Mouse (Mus musculus) liver, embryonic 13.5 days (tissue): ENCODE measurements at regions not wholly inside any gene's neighbourhood (a gene's known extent, or its start where the extent isn't known, plus 50 kb on each side); places are given as distances from the start of the nearest gene placed in this dataset.

Experiments used
- ATAC-seq: fragments of 200-750 bp; cut with Nextera tagmentation; 2 replicates; pipeline ENCODE4 v1.8.0; 2017; ENCODE audit warnings: low read depth, mild to moderate bottlenecking, moderate number of reproducible peaks, moderate library complexity
- DNase-seq: peaks from one replicate; pipeline ENCODE4 v3.0.0; 2022
- H3K27ac ChIP-seq: fragments of 300-500 bp; sonication (generic); 2 replicates; pipeline ENCODE4 v1.5.1; 2015; ENCODE audit warnings: moderate library complexity, mild to moderate bottlenecking, inconsistent platforms
- H3K27me3 ChIP-seq: fragments of 300-500 bp; sonication (generic); 2 replicates; pipeline ENCODE4 v1.6.1; 2015; ENCODE audit warnings: mild to moderate bottlenecking, inconsistent platforms
- H3K36me3 ChIP-seq: fragments of 300-500 bp; sonication (generic); 2 replicates; pipeline ENCODE4 v1.6.1; 2015; ENCODE audit warnings: mild to moderate bottlenecking, inconsistent platforms
- H3K4me1 ChIP-seq: fragments of 300-500 bp; sonication (generic); replicated peaks from 2 replicates; pipeline ENCODE4 v1.6.1; 2015; ENCODE audit warnings: inconsistent platforms
- H3K4me2 ChIP-seq: fragments of 300-500 bp; sonication (generic); 2 replicates; pipeline ENCODE4 v1.6.1; 2015; ENCODE audit warnings: inconsistent platforms, mild to moderate bottlenecking, moderate library complexity
- H3K4me3 ChIP-seq: fragments of 300-500 bp; sonication (generic); replicated peaks from 2 replicates; pipeline ENCODE4 v1.5.1; 2015; ENCODE audit warnings: mild to moderate bottlenecking, inconsistent platforms
- H3K9ac ChIP-seq: fragments of 300-500 bp; sonication (generic); 2 replicates; pipeline ENCODE4 v1.6.1; 2015; ENCODE audit warnings: mild to moderate bottlenecking, inconsistent platforms
- H3K9me3 ChIP-seq: fragments of 300-500 bp; sonication (generic); replicated peaks from 2 replicates; pipeline ENCODE4 v1.6.1; 2016; ENCODE audit warnings: inconsistent platforms
- WGBS: fragments of 180-500 bp; shearing (Covaris S2); methylation state at CpG from one replicate; pipeline ENCODE4 v1.1.7; 2015; ENCODE audit not compliant: insufficient replicate concordance; 5-methylcytosine and 5-hydroxymethylcytosine counted together

GRCm38 (mm10) chr1:183504103-183504841 is 86.3 kb downstream of the Hhipl2 start:
- ATAC-seq (no peak), DNase-seq (no peak)
- Histone ChIP-seq H3K4me3 (no peak overlapping the region), H3K9ac (no peak overlapping the region), H3K27ac (no peak overlapping the region), H3K36me3 (no peaks in the 10 kb centered on the region), H3K4me2 (no peak overlapping the region), H3K9me3 (no peaks in the 10 kb centered on the region), H3K27me3 (no peaks in the 10 kb centered on the region), H3K4me1 (no peaks in the 10 kb centered on the region)
- WGBS = 74% methylated on average over 14 of the region's 14 CpGs

GRCm38 (mm10) chr1:183507893-183508292 is 89.9 kb downstream of the Hhipl2 start:
- no peaks in the 10 kb centered on the region for H3K4me1 ChIP-seq
- DNase-seq = no peak
- H3K4me3 ChIP-seq = no peak overlapping the region
- H3K27ac ChIP-seq = no peak overlapping the region
- no peak overlapping the region for H3K4me2 ChIP-seq
- WGBS = 65% methylated on average over 2 of the region's 2 CpGs
- ATAC-seq = no peak
- H3K36me3 ChIP-seq = no peaks in the 10 kb centered on the region
- no peaks in the 10 kb centered on the region for H3K27me3 ChIP-seq
- H3K9me3 ChIP-seq = no peaks in the 10 kb centered on the region
- H3K9ac ChIP-seq = no peak overlapping the region

- Histone ChIP-seq H3K4me2 (no peak overlapping the region), H3K4me3 (no peak overlapping the region), H3K36me3 (no peaks in the 10 kb centered on the region), H3K27ac (no peak overlapping the region), H3K27me3 (no peaks in the 10 kb centered on the region), H3K9me3 (no peaks in the 10 kb centered on the region), H3K4me1 (no peaks in the 10 kb centered on the region), H3K9ac (no peak overlapping the region)
- ATAC-seq = no peak
- DNase-seq = no peak
- WGBS = 30% methylated on average over 10 of the region's 10 CpGs
Measured at GRCm38 (mm10) chr1:183510759-183511158, 92.7 kb downstream of the Hhipl2 start.

GRCm38 (mm10) chr1:183513876-183514275 is 95.9 kb downstream of the Hhipl2 start:
- WGBS = 58% methylated on average over 3 of the region's 3 CpGs
- Histone ChIP-seq H3K27me3 (no peaks in the 10 kb centered on the region), H3K36me3 (no peaks in the 10 kb centered on the region), H3K4me3 (no peak overlapping the region), H3K9me3 (no peaks in the 10 kb centered on the region), H3K27ac (no peak overlapping the region), H3K4me1 (no peaks in the 10 kb centered on the region), H3K9ac (no peak overlapping the region), H3K4me2 (no peak overlapping the region)
- ATAC-seq = no peak
- DNase-seq = no peak

- ATAC-seq (no peak), DNase-seq (no peak)
- no peak overlapping the region for H3K9ac ChIP-seq
- H3K36me3 ChIP-seq = no peaks in the 10 kb centered on the region
- no peak overlapping the region for H3K4me3 ChIP-seq
- H3K27me3 ChIP-seq = no peaks in the 10 kb centered on the region
- H3K4me1 ChIP-seq = no peaks in the 10 kb centered on the region
- H3K4me2 ChIP-seq = no peak overlapping the region
- H3K27ac ChIP-seq = no peak overlapping the region
- 65% methylated on average over 15 of the region's 15 CpGs for WGBS
- H3K9me3 ChIP-seq = no peaks in the 10 kb centered on the region
Measured at GRCm38 (mm10) chr1:183514281-183514983, 96.4 kb downstream of the Hhipl2 start.

- H3K27me3 ChIP-seq = no peaks in the 10 kb centered on the region
- H3K4me3 ChIP-seq = no peak overlapping the region
- H3K9me3 ChIP-seq = no peaks in the 10 kb centered on the region
- no peak overlapping the region for H3K27ac ChIP-seq
- H3K9ac ChIP-seq = no peak overlapping the region
- H3K36me3 ChIP-seq = no peaks in the 10 kb centered on the region
- no peak overlapping the region for H3K4me2 ChIP-seq
- H3K4me1 ChIP-seq = no peaks in the 10 kb centered on the region
- ATAC-seq (no peak), DNase-seq (no peak)
- 47% methylated on average over 2 of the region's 2 CpGs for WGBS
Measured at GRCm38 (mm10) chr1:183514984-183515287, 96.9 kb downstream of the Hhipl2 start.

- Histone ChIP-seq H3K9ac (no peak overlapping the region), H3K4me1 (no peaks in the 10 kb centered on the region), H3K9me3 (no peaks in the 10 kb centered on the region), H3K4me2 (no peak overlapping the region), H3K27me3 (no peaks in the 10 kb centered on the region), H3K36me3 (no peaks in the 10 kb centered on the region), H3K4me3 (no peak overlapping the region), H3K27ac (no peak overlapping the region)
- DNase-seq (no peak), ATAC-seq (no peak)
- 45% methylated on average over 4 of the region's 4 CpGs for WGBS
Measured at GRCm38 (mm10) chr1:183516167-183516566, 98.2 kb downstream of the Hhipl2 start.

GRCm38 (mm10) chr1:183517236-183517635 is 99.2 kb downstream of the Hhipl2 start:
- Histone ChIP-seq H3K9ac (no peak overlapping the region), H3K4me1 (no peaks in the 10 kb centered on the region), H3K27ac (no peak overlapping the region), H3K27me3 (no peaks in the 10 kb centered on the region), H3K9me3 (no peaks in the 10 kb centered on the region), H3K4me3 (no peak overlapping the region), H3K4me2 (no peak overlapping the region), H3K36me3 (no peaks in the 10 kb centered on the region)
- ATAC-seq = no peak
- 70% methylated on average over 4 of the region's 4 CpGs for WGBS
- DNase-seq = no peak

- Histone ChIP-seq H3K4me1 (no peaks in the 10 kb centered on the region), H3K27ac (no peak overlapping the region), H3K9ac (no peak overlapping the region), H3K36me3 (no peaks in the 10 kb centered on the region), H3K4me3 (no peak overlapping the region), H3K4me2 (no peak overlapping the region), H3K27me3 (no peaks in the 10 kb centered on the region), H3K9me3 (no peaks in the 10 kb centered on the region)
- ATAC-seq (no peak), DNase-seq (no peak)
- 57% methylated on average over 7 of the region's 7 CpGs for WGBS
Measured at GRCm38 (mm10) chr1:183521569-183521968, 103.6 kb downstream of the Hhipl2 start.

GRCm38 (mm10) chr1:183533386-183533785 is 115.4 kb downstream of the Hhipl2 start:
- Histone ChIP-seq H3K27ac (no peak overlapping the region), H3K9ac (no peak overlapping the region), H3K4me1 (no peaks in the 10 kb centered on the region), H3K9me3 (no peaks in the 10 kb centered on the region), H3K36me3 (no peaks in the 10 kb centered on the region), H3K4me2 (no peak overlapping the region), H3K4me3 (no peak overlapping the region), H3K27me3 (no peaks in the 10 kb centered on the region)
- DNase-seq (no peak), ATAC-seq (no peak)
- WGBS = 75% methylated on average over 11 of the region's 11 CpGs

- ATAC-seq (no peak), DNase-seq (no peak)
- no peak overlapping the region for H3K4me2 ChIP-seq
- H3K36me3 ChIP-seq = no peaks in the 10 kb centered on the region
- H3K27ac ChIP-seq = no peak overlapping the region
- no peaks in the 10 kb centered on the region for H3K9me3 ChIP-seq
- no peak overlapping the region for H3K9ac ChIP-seq
- no peak overlapping the region for H3K4me3 ChIP-seq
- WGBS = 73% methylated on average over 7 of the region's 7 CpGs
- H3K27me3 ChIP-seq = no peaks in the 10 kb centered on the region
- no peaks in the 10 kb centered on the region for H3K4me1 ChIP-seq
Measured at GRCm38 (mm10) chr1:183548752-183549387, 130.9 kb downstream of the Hhipl2 start.

GRCm38 (mm10) chr1:183552617-183553016 is 134.6 kb downstream of the Hhipl2 start:
- H3K4me3 ChIP-seq = no peak overlapping the region
- 66% methylated on average over 4 of the region's 4 CpGs for WGBS
- H3K27ac ChIP-seq = no peak overlapping the region
- no peaks in the 10 kb centered on the region for H3K9me3 ChIP-seq
- H3K36me3 ChIP-seq = no peaks in the 10 kb centered on the region
- H3K9ac ChIP-seq = no peak overlapping the region
- no peaks in the 10 kb centered on the region for H3K4me1 ChIP-seq
- no peak overlapping the region for H3K4me2 ChIP-seq
- no peak for ATAC-seq
- DNase-seq = no peak
- H3K27me3 ChIP-seq = no peaks in the 10 kb centered on the region
